Mouse (Mus musculus) myocyte (in vitro differentiated cells): ENCODE data around the gene Gcdh.

Source experiments
- CEBPB ChIP-seq: IDR thresholded peaks from 2 replicates; pipeline ENCODE4 v1.6.1; 2011; ENCODE audit warnings: mild to moderate bottlenecking, moderate library complexity; ENCODE audit not compliant: poor library complexity, insufficient read depth, severe bottlenecking
- MAX ChIP-seq: IDR thresholded peaks from one replicate; pipeline ENCODE4 v1.6.1; 2011; ENCODE audit warnings: low read depth, mild to moderate bottlenecking, control low read depth
- POLR2A ChIP-seq: IDR thresholded peaks from one replicate; pipeline ENCODE4 v1.6.1; 2011; ENCODE audit warnings: low read depth, mild to moderate bottlenecking, control low read depth, moderate library complexity; ENCODE audit not compliant: insufficient read length
- POLR2AphosphoS2 ChIP-seq: IDR thresholded peaks from one replicate; pipeline ENCODE4 v1.6.1; 2011; ENCODE audit warnings: low read depth, control low read depth; ENCODE audit not compliant: insufficient read length
- USF1 ChIP-seq: IDR thresholded peaks from one replicate; pipeline ENCODE4 v1.6.1; 2011; ENCODE audit warnings: low read depth, mild to moderate bottlenecking, control low read depth, moderate library complexity

GRCm38 (mm10) chr8:84872309-84872965 is 21.3 kb downstream of the Gcdh start:
- TF ChIP-seq MAX (no peak), POLR2AphosphoS2 (peak; percentile 22), CEBPB (no peak), POLR2A (no peak), USF1 (no peak)
